Mouse (Mus musculus) C2C12 (cell line): ENCODE results near the gene Gm14322.
"Not testable (repeated sequence)": the region's sequence is repeated elsewhere in the genome, so short reads cannot be mapped to it uniquely, and the experiment has no call there.

Experiments used
- CEBPB ChIP-seq: IDR thresholded peaks from one replicate; pipeline ENCODE4 v1.6.1; 2011; ENCODE audit warnings: low read depth, mild to moderate bottlenecking, control low read depth, moderate library complexity
- CTCF ChIP-seq: IDR thresholded peaks from one replicate; pipeline ENCODE4 v1.5.1; 2011; ENCODE audit not compliant: control insufficient read depth, insufficient read depth, insufficient read length

DNA sequence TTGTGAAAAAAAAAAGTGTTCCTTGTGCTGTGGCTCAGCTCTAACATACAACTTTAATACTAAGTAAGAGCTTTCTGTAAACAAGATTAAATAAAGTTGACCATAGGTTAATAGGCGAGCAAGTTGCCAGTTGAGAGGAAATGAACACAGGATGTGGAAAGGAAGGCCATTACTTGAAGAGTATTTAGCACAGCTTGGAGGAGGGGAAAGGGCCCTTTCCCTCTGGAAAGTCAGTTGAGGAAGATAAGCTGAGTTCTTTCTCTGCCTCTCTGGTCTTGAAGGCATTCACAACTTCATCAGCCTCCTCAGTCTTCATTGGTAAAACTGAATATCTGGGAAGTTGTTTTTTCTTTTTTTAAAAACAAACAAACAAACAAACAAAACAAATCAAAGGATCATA, 28.3 kb downstream of the Gm14322 start:
- not testable (repeated sequence) for TF ChIP-seq CTCF, CEBPB
